Mouse (Mus musculus) brain, embryonic 14.5 days (tissue): ENCODE measurements at regions not wholly inside any gene's neighbourhood (a gene's known extent, or its start where the extent isn't known, plus 50 kb on each side); places are given as distances from the start of the nearest gene placed in this dataset.

Experiments used
- CTCF ChIP-seq: fragments of 200-500 bp; IDR thresholded peaks from 2 replicates; pipeline ENCODE4 v1.5.1; 2012; ENCODE audit warnings: inconsistent platforms, mild to moderate bottlenecking, moderate library complexity, borderline replicate concordance; ENCODE audit not compliant: insufficient read depth, insufficient read length; ENCODE audit errors: extremely low read depth
- POLR2A ChIP-seq: fragments of 200-500 bp; IDR thresholded peaks from 2 replicates; pipeline ENCODE4 v1.6.1; 2012; ENCODE audit warnings: mild to moderate bottlenecking, inconsistent platforms, borderline replicate concordance; ENCODE audit not compliant: poor library complexity, insufficient read depth, insufficient read length, severe bottlenecking; ENCODE audit errors: extremely low read depth

DNA sequence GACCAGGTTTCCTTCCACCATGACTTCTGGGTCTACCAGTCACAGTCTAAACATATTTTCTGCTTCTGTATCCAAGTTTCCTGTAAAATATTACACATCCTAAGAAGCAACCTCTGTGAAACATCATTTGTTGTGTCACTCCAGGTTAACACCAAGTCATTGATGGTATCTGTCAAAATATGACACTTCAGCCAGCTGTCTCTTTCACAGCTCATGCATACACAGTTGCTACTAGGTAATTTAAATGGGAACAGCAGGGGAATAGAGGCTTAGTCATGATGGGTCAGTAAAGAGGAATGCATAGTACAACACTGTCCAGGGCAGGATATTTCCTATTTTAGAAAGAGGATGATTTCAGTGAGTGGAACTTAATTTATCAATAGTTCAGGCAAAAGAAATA lies 589.6 kb upstream of the Atp2b1 start:
- TF ChIP-seq POLR2A (no peak), CTCF (no peak)
